Mouse (Mus musculus) spleen, adult 10 weeks (tissue): ENCODE results near the gene Klhl42. TPM values are rescaled to one million over a fixed set of nuclear protein-coding genes. Genes with fewer than 3 reads are reported as not detected.

Experiments
- polyA plus RNA-seq: library from polyadenylated mRNA; stranded (reverse); fragments of 350-450 nt; fragmentation: Illumina TruSeq; extraction: RNeasy Lipid Tissue Mini Kit (QIAGEN cat#74804); gene quantifications from one replicate; pipeline ENCODE4 v1.2.3, GENCODE M21; 2015; ENCODE audit warnings: low replicate concordance; ENCODE audit not compliant: insufficient read depth

The Klhl42 gene
- polyA plus RNA-seq = 20.3 TPM

GRCm38 (mm10) chr6:147091136-147092120, at the start of gene Klhl42:
TSS of gene Klhl42 (plus strand) at chr6:147091379.

GRCm38 (mm10) chr6:147042291-147043290, 48.6 kb upstream of the Klhl42 start, which contains the start of gene Mrps35:
TSS of gene Mrps35 (plus strand) at chr6:147042764.

GRCm38 (mm10) chr6:147086594-147087225, 4.5 kb upstream of the Klhl42 start, which contains the start of gene Mansc4:
TSS of gene Mansc4 (minus strand) at chr6:147087032.

Other genes with a start within 250 kb of the Klhl42 start
- gene Smco2, start 241.3 kb upstream of the Klhl42 start, polyA plus RNA-seq = not detected
- gene Ppfibp1, start 202.9 kb upstream of the Klhl42 start, polyA plus RNA-seq = 36.4 TPM
- gene 1700034J05Rik, start 137.0 kb upstream of the Klhl42 start, polyA plus RNA-seq = not detected
- gene Rep15, start 58.8 kb upstream of the Klhl42 start, polyA plus RNA-seq = 0.37 TPM
- gene Mrps35, start 48.6 kb upstream of the Klhl42 start, polyA plus RNA-seq = 42.5 TPM
- gene Mansc4, start 4.3 kb upstream of the Klhl42 start, polyA plus RNA-seq = 0.36 TPM
- gene Pthlh, start 172.8 kb downstream of the Klhl42 start, polyA plus RNA-seq = 1.7 TPM